Mouse (Mus musculus): ENCODE results near the gene Fndc3b. TPM values are rescaled to one million over a fixed set of nuclear protein-coding genes. Genes with fewer than 3 reads are reported as not detected.

Gene Fndc3b
- polyA plus RNA-seq, 1 experiment = 0.04 TPM

- Histone ChIP-seq H3K9me3 (ENCODE audit: control insufficient read depth, low read length) (no peaks in the 10 kb centered on the region), H3K27me3 (ENCODE audit: control insufficient read depth) (no peaks in the 10 kb centered on the region), H3K4me3 (replicated peaks) (no peak overlapping the region), H3K4me1 (ENCODE audit: control insufficient read depth) (no peaks in the 10 kb centered on the region), H3K36me3 (ENCODE audit: control insufficient read depth) (no peaks in the 10 kb centered on the region; the same call in 1 of the 2 replicates)
- no peak for TF ChIP-seq TAL1 (IDR thresholded peaks at IDR 0.05; ENCODE audit: low read length)
- TF ChIP-seq GATA1 (IDR thresholded peaks at IDR 0.05; ENCODE audit: low read length) = no peak
These were observed 122.5 kb downstream of the Fndc3b start for GRCm38 (mm10) chr3:27588604-27589003.

GRCm38 (mm10) chr3:27584607-27585605, 126.2 kb downstream of the Fndc3b start:
- Histone ChIP-seq H3K36me3 (ENCODE audit: control insufficient read depth) (no peaks in the 10 kb centered on the region), H3K27me3 (ENCODE audit: control insufficient read depth) (no peaks in the 10 kb centered on the region), H3K9me3 (ENCODE audit: control insufficient read depth, low read length) (no peaks in the 10 kb centered on the region), H3K4me3 (replicated peaks) (no peak overlapping the region), H3K4me1 (ENCODE audit: control insufficient read depth) (no peaks in the 10 kb centered on the region)
- TF ChIP-seq GATA1 (IDR thresholded peaks at IDR 0.05; ENCODE audit: low read length) (no peak), TAL1 (IDR thresholded peaks at IDR 0.05; ENCODE audit: low read length) (no peak)

GRCm38 (mm10) chr3:27581931-27582840, 128.9 kb downstream of the Fndc3b start:
- H3K27me3 ChIP-seq (ENCODE audit: control insufficient read depth) = no peaks in the 10 kb centered on the region
- no peaks in the 10 kb centered on the region for H3K36me3 ChIP-seq (ENCODE audit: control insufficient read depth)
- TF ChIP-seq TAL1 (IDR thresholded peaks at IDR 0.05; ENCODE audit: low read length) (no peak), GATA1 (IDR thresholded peaks at IDR 0.05; ENCODE audit: low read length) (no peak)
- H3K4me1 ChIP-seq (ENCODE audit: control insufficient read depth) = no peaks in the 10 kb centered on the region
- no peak overlapping the region for H3K4me3 ChIP-seq (replicated peaks)
- no peaks in the 10 kb centered on the region for H3K9me3 ChIP-seq (ENCODE audit: control insufficient read depth, low read length)

- no peak overlapping the region for H3K4me3 ChIP-seq (replicated peaks)
- H3K9me3 ChIP-seq (ENCODE audit: control insufficient read depth, low read length) = no peaks in the 10 kb centered on the region
- no peaks in the 10 kb centered on the region for H3K27me3 ChIP-seq (ENCODE audit: control insufficient read depth)
- H3K36me3 ChIP-seq (ENCODE audit: control insufficient read depth) = no peaks in the 10 kb centered on the region
- H3K4me1 ChIP-seq (ENCODE audit: control insufficient read depth) = no peaks in the 10 kb centered on the region
- no peak for TF ChIP-seq TAL1 (IDR thresholded peaks at IDR 0.05; ENCODE audit: low read length)
- no peak for TF ChIP-seq GATA1 (IDR thresholded peaks at IDR 0.05; ENCODE audit: low read length)
These were observed 130.2 kb downstream of the Fndc3b start for GRCm38 (mm10) chr3:27580956-27581355.

- H3K4me1 ChIP-seq (ENCODE audit: control insufficient read depth) = no peaks in the 10 kb centered on the region
- no peaks in the 10 kb centered on the region for H3K36me3 ChIP-seq (ENCODE audit: control insufficient read depth)
- no peak for TF ChIP-seq GATA1 (IDR thresholded peaks at IDR 0.05; ENCODE audit: low read length)
- no peaks in the 10 kb centered on the region for H3K9me3 ChIP-seq (ENCODE audit: control insufficient read depth, low read length)
- no peaks in the 10 kb centered on the region for H3K27me3 ChIP-seq (ENCODE audit: control insufficient read depth)
- H3K4me3 ChIP-seq (replicated peaks) = no peak overlapping the region
These were observed 131.1 kb downstream of the Fndc3b start for GRCm38 (mm10) chr3:27579894-27580613.

- no peaks in the 10 kb centered on the region for H3K27me3 ChIP-seq (ENCODE audit: control insufficient read depth)
- H3K36me3 ChIP-seq (ENCODE audit: control insufficient read depth) = no peaks in the 10 kb centered on the region
- TF ChIP-seq GATA1 (IDR thresholded peaks at IDR 0.05; ENCODE audit: low read length) (no peak), TAL1 (IDR thresholded peaks at IDR 0.05; ENCODE audit: low read length) (no peak)
- H3K4me3 ChIP-seq (replicated peaks) = no peak overlapping the region
- no peaks in the 10 kb centered on the region for H3K9me3 ChIP-seq (ENCODE audit: control insufficient read depth, low read length)
- no peaks in the 10 kb centered on the region for H3K4me1 ChIP-seq (ENCODE audit: control insufficient read depth)
These were observed 131.9 kb downstream of the Fndc3b start for GRCm38 (mm10) chr3:27579229-27579628.

- H3K27me3 ChIP-seq (ENCODE audit: control insufficient read depth) = no peaks in the 10 kb centered on the region
- H3K36me3 ChIP-seq (ENCODE audit: control insufficient read depth) = no peaks in the 10 kb centered on the region
- H3K4me3 ChIP-seq (replicated peaks) = no peak overlapping the region
- TF ChIP-seq GATA1 (IDR thresholded peaks at IDR 0.05; ENCODE audit: low read length) (no peak), TAL1 (IDR thresholded peaks at IDR 0.05; ENCODE audit: low read length) (no peak)
- H3K4me1 ChIP-seq (ENCODE audit: control insufficient read depth) = no peaks in the 10 kb centered on the region
- no peaks in the 10 kb centered on the region for H3K9me3 ChIP-seq (ENCODE audit: control insufficient read depth, low read length)
These were observed 133.6 kb downstream of the Fndc3b start for GRCm38 (mm10) chr3:27577349-27578025.

- Histone ChIP-seq H3K4me3 (replicated peaks) (no peak overlapping the region), H3K9me3 (ENCODE audit: control insufficient read depth, low read length) (no peaks in the 10 kb centered on the region), H3K36me3 (ENCODE audit: control insufficient read depth) (no peaks in the 10 kb centered on the region), H3K27me3 (ENCODE audit: control insufficient read depth) (no peaks in the 10 kb centered on the region), H3K4me1 (ENCODE audit: control insufficient read depth) (no peaks in the 10 kb centered on the region)
- no peak for TF ChIP-seq GATA1 (IDR thresholded peaks at IDR 0.05; ENCODE audit: low read length)
These were observed 136.9 kb downstream of the Fndc3b start for GRCm38 (mm10) chr3:27574241-27574640.
